Mouse (Mus musculus): ENCODE measurements around the gene Nat8f3.
"Not testable (repeated sequence)": the region's sequence is repeated elsewhere in the genome, so short reads cannot be mapped to it uniquely, and the experiment has no call there.

Gene Nat8f3

GRCm38 (mm10) chr6:85765532-85765931, at the start of gene Nat8f3:
TSS of gene Nat8f3 (minus strand) at chr6:85765754.
- DNase-seq (ENCODE audit: low read depth, low spot score), result not testable (repeated sequence)

- DNase-seq (ENCODE audit: low read depth, low spot score), result no peak
Measured at GRCm38 (mm10) chr6:85813339-85813738, 47.8 kb upstream of the Nat8f3 start.

- DNase-seq (ENCODE audit: low read depth, low spot score), result not testable (repeated sequence)
Measured at GRCm38 (mm10) chr6:85810942-85811537, 45.5 kb upstream of the Nat8f3 start.

GRCm38 (mm10) chr6:85810514-85810913, 45.0 kb upstream of the Nat8f3 start:
- not testable (repeated sequence) for DNase-seq (ENCODE audit: low read depth, low spot score)

- not testable (repeated sequence) for DNase-seq (ENCODE audit: low read depth, low spot score)
Measured at GRCm38 (mm10) chr6:85809784-85810183, 44.2 kb upstream of the Nat8f3 start.

- DNase-seq (ENCODE audit: low read depth, low spot score), result not testable (repeated sequence)
Measured at GRCm38 (mm10) chr6:85803180-85803579, 37.6 kb upstream of the Nat8f3 start.

GRCm38 (mm10) chr6:85763127-85764070, 2.2 kb downstream of the Nat8f3 start:
- not testable (repeated sequence) for DNase-seq (ENCODE audit: low read depth, low spot score)

GRCm38 (mm10) chr6:85762678-85763077, 2.9 kb downstream of the Nat8f3 start:
- not testable (repeated sequence) for DNase-seq (ENCODE audit: low read depth, low spot score)

- DNase-seq (ENCODE audit: low read depth, low spot score), result not testable (repeated sequence)
Measured at GRCm38 (mm10) chr6:85755705-85756249, 9.8 kb downstream of the Nat8f3 start.

- DNase-seq (ENCODE audit: low read depth, low spot score), result not testable (repeated sequence)
Measured at GRCm38 (mm10) chr6:85713105-85713504, 52.4 kb downstream of the Nat8f3 start, which contains the start of gene Nat8f7. TSS of gene Nat8f7 (minus strand) at chr6:85713205.

- DNase-seq (ENCODE audit: low read depth, low spot score), result not testable (repeated sequence)
Measured at GRCm38 (mm10) chr6:85709607-85710006, 55.9 kb downstream of the Nat8f3 start.

GRCm38 (mm10) chr6:85709206-85709605, 56.3 kb downstream of the Nat8f3 start:
- DNase-seq (ENCODE audit: low read depth, low spot score), result not testable (repeated sequence)

GRCm38 (mm10) chr6:85701943-85702342, 63.6 kb downstream of the Nat8f3 start:
- DNase-seq (ENCODE audit: low read depth, low spot score), result not testable (repeated sequence)

Measured in CD4-positive helper T cell, adult 2 months (primary cell).